Mouse (Mus musculus) C2C12 (cell line): ENCODE results near the gene Wbp2.

Source experiments
- CTCF ChIP-seq: IDR thresholded peaks from one replicate; pipeline ENCODE4 v1.5.1; 2011; ENCODE audit not compliant: control insufficient read depth, insufficient read depth, insufficient read length
- MAX ChIP-seq: IDR thresholded peaks from one replicate; pipeline ENCODE4 v1.6.1; 2011; ENCODE audit warnings: mild to moderate bottlenecking, control low read depth
- MYOG ChIP-seq: IDR thresholded peaks from one replicate; pipeline ENCODE4 v1.6.1; 2011; ENCODE audit not compliant: control insufficient read depth, insufficient read length; ENCODE audit errors: extremely low read depth

GRCm38 (mm10) chr11:116076266-116076540 is 10.6 kb downstream of the Wbp2 start:
- no peak for TF ChIP-seq MAX
- TF ChIP-seq MYOG, result no peak
- TF ChIP-seq CTCF, result no peak
